In genomic region chr6:107280348-107280747, GRCm38 (mm10) we compare ENCODE assay signal across 7 mouse cellular contexts.
"Had no signal": no experiment of that assay in that cellular context is flagged by ENCODE, and none has a peak within 500 bp of the region (broad histone marks: within the 10 kb centered on the region; RNA-seq: fewer than 3 reads in every experiment).

No protein-coding gene starts in this region.

- DNase-seq: liver, postnatal 0 days; lung, adult 2 months; lung, postnatal 14 days; lung, postnatal 36 days; right cerebral cortex, postnatal 14 days; thymus, adult 2 months; thymus, postnatal 36 days had no signal
